Mouse (Mus musculus) heart, postnatal 0 days (tissue): ENCODE results near the gene Mmgt2.

ENCODE experiments used
- CTCF ChIP-seq: IDR thresholded peaks from 2 replicates; pipeline ENCODE4 v1.5.1; 2016; ENCODE audit warnings: antibody characterized with exemption, control low read depth, low read depth
- EP300 ChIP-seq: IDR thresholded peaks from 2 replicates; pipeline ENCODE4 v1.6.1; 2016; ENCODE audit warnings: antibody characterized with exemption, low read depth

GRCm38 (mm10) chr11:62652080-62652479, 3.6 kb downstream of the Mmgt2 start:
- no peak for TF ChIP-seq CTCF
- no peak for TF ChIP-seq EP300
